Mouse (Mus musculus) MEL (cell line): ENCODE results near the gene Ppp4r3a.

ENCODE experiments used
- CHD2 ChIP-seq: IDR thresholded peaks from 2 replicates; pipeline ENCODE4 v1.6.1; 2011; ENCODE audit warnings: low read length, improper control_type of control experiment
- CTCF ChIP-seq, 3 experiments: IDR thresholded peaks in 2 of 3; conservative IDR thresholded peaks in 1 of 3; 2 replicates each; pipeline ENCODE4 v1.5.1; 2011 to 2012; ENCODE audit warnings: low read length in 3 of 3, low read depth in 2 of 3, mild to moderate bottlenecking in 2 of 3, improper control_type of control experiment in 1 of 3, inconsistent platforms in 1 of 3, mixed read lengths in 1 of 3, moderate library complexity in 1 of 3; ENCODE audit not compliant: control insufficient read depth in 1 of 3, insufficient read depth in 1 of 3, poor library complexity in 1 of 3, severe bottlenecking in 1 of 3
- EP300 ChIP-seq, 2 experiments: IDR thresholded peaks; 2 replicates each; pipeline ENCODE4 v1.6.1; 2011; ENCODE audit warnings: improper control_type of control experiment in 2 of 2, low read length in 2 of 2, low read depth in 1 of 2, mild to moderate bottlenecking in 1 of 2
- NRF1 ChIP-seq: IDR thresholded peaks from 2 replicates; pipeline ENCODE4 v1.6.1; 2014; ENCODE audit warnings: low read depth, mild to moderate bottlenecking, inconsistent platforms, low read length, improper control_type of control experiment, moderate library complexity; ENCODE audit not compliant: poor library complexity, insufficient read depth, severe bottlenecking
- RCOR1 ChIP-seq: IDR thresholded peaks from 2 replicates; pipeline ENCODE4 v1.6.1; 2012; ENCODE audit warnings: low read depth, mild to moderate bottlenecking, inconsistent platforms, low read length, improper control_type of control experiment
- TBP ChIP-seq: IDR thresholded peaks from 2 replicates; pipeline ENCODE4 v1.8.0; 2011; ENCODE audit warnings: low read depth, low read length, improper control_type of control experiment
- USF1 ChIP-seq: IDR thresholded peaks from 2 replicates; pipeline ENCODE4 v1.6.1; 2014; ENCODE audit warnings: low read depth, mild to moderate bottlenecking, inconsistent platforms, low read length, improper control_type of control experiment, moderate library complexity
- ZKSCAN1 ChIP-seq: IDR thresholded peaks from 2 replicates; pipeline ENCODE4 v1.6.1; 2012; ENCODE audit warnings: low read depth, mild to moderate bottlenecking, inconsistent platforms, low read length, improper control_type of control experiment, moderate library complexity

DNA sequence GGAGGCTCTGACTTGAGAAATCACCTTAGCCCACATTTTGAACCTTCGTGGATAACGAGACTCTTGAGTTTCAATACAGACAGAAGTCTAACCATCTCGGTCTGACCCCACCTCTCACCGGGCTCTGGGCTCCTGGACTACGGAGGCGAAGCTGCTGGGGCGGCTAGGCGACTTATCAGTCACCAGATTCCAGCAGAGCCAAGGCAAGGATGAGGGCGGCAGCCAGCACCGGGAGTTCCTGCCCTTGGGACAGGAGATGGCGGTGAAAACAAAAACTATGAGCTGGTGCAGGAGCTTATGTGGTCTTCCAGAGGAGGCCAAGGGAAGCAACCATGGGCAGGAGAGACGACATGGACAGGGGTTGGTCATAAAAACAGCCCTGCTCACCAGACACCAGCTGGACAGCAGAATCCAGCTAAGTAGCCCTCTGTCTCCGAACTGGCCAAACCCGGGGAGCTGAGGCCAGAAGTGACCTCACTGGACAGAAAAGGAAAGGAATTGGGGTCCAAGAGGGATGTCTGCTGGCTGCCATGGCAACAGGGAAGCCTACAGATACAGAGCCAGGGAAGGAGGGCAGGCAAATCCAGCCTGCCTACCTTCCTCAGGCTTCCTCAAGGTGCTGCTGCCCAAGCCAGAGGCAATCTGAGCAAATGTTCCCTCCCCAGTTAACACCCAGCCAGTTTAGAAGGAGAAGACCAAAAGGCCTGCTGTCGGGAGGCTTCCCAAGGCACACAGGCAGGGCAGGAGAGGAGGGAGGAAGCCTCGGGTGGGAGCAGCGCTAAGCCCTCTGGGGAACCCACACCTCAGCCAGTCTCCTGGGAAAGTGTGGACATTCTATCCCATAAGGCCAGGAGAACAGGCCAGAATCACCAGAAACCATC, 71.1 kb downstream of the Ppp4r3a start:
- no peak for TF ChIP-seq TBP
- TF ChIP-seq CTCF (IDR thresholded peaks at IDR 0.05 in 2 of 3, conservative IDR thresholded peaks at IDR 0.05 in 1 of 3; ENCODE audit: control insufficient read depth in 1 of 3, insufficient read depth in 1 of 3, low read depth in 2 of 3, low read length in 3 of 3, poor library complexity in 1 of 3, severe bottlenecking in 1 of 3) = no peak
- TF ChIP-seq EP300 (IDR thresholded peaks at IDR 0.05; ENCODE audit: low read depth in 1 of 2, low read length in 2 of 2) = no peak
- TF ChIP-seq NRF1 = no peak
- no peak for TF ChIP-seq CHD2
- no peak for TF ChIP-seq ZKSCAN1
- TF ChIP-seq RCOR1 = no peak
- no peak for TF ChIP-seq USF1
